Mouse (Mus musculus) lung, embryonic 15.5 days (tissue): ENCODE measurements around the gene Degs2. TPM values are rescaled to one million over a fixed set of nuclear protein-coding genes. Genes with fewer than 3 reads are reported as not detected.

Source experiments
- ATAC-seq: fragments of 200-750 bp; cut with Nextera tagmentation; 2 replicates; pipeline ENCODE4 v1.8.0; 2017; ENCODE audit warnings: moderate number of reproducible peaks, borderline replicate concordance; ENCODE audit not compliant: low FRiP score, low TSS enrichment; ENCODE audit errors: extremely low read depth
- H3K27ac ChIP-seq: fragments of 300-500 bp; sonication (generic); 2 replicates; pipeline ENCODE4 v1.5.1; 2015; ENCODE audit warnings: moderate library complexity, mild to moderate bottlenecking, inconsistent platforms
- H3K27me3 ChIP-seq: fragments of 300-500 bp; sonication (generic); 2 replicates; pipeline ENCODE4 v1.6.1; 2015; ENCODE audit warnings: inconsistent platforms
- H3K36me3 ChIP-seq: fragments of 300-500 bp; sonication (generic); 2 replicates; pipeline ENCODE4 v1.6.1; 2015; ENCODE audit warnings: inconsistent platforms
- H3K4me1 ChIP-seq: fragments of 300-500 bp; sonication (generic); 2 replicates; pipeline ENCODE4 v1.6.1; 2015; ENCODE audit warnings: inconsistent platforms
- H3K4me2 ChIP-seq: fragments of 300-500 bp; sonication (generic); 2 replicates; pipeline ENCODE4 v1.6.1; 2015; ENCODE audit warnings: inconsistent platforms, mild to moderate bottlenecking, moderate library complexity
- H3K4me3 ChIP-seq: fragments of 300-500 bp; sonication (generic); 2 replicates; pipeline ENCODE4 v1.5.1; 2015; ENCODE audit warnings: mild to moderate bottlenecking, inconsistent platforms
- H3K9ac ChIP-seq: fragments of 300-500 bp; sonication (generic); 2 replicates; pipeline ENCODE4 v1.6.1; 2015; ENCODE audit warnings: inconsistent platforms
- H3K9me3 ChIP-seq: fragments of 300-500 bp; sonication (generic); 2 replicates; pipeline ENCODE4 v1.6.1; 2016; ENCODE audit warnings: inconsistent platforms
- WGBS: fragments of 180-500 bp; shearing (Covaris S2); methylation state at CpG from one replicate; pipeline ENCODE4 v1.1.7; 2015; 5-methylcytosine and 5-hydroxymethylcytosine counted together
- polyA plus RNA-seq: library from polyadenylated mRNA; unstranded; fragments of >200 nt; fragmentation: Nextera tagmentation; extraction: Ambion mirVana; gene quantifications from 2 replicates; pipeline ENCODE4 v1.2.1, GENCODE M21; 2015

Gene Degs2
- polyA plus RNA-seq = 0.82 and 1.4 TPM in 2 replicates

- H3K4me1 ChIP-seq = peaks cover 5% of the 10 kb centered on the region; the same call in 1 of the 2 replicates
- WGBS = 1% methylated on average over 32 of the region's 32 CpGs
- H3K27me3 ChIP-seq = peaks cover 44% of the 10 kb centered on the region
- H3K9me3 ChIP-seq = no peaks in the 10 kb centered on the region
- ATAC-seq = peak; percentile 55
- H3K4me3 ChIP-seq = peak within 1 kb of the TSS; percentile 29
- H3K9ac ChIP-seq = peak within 1 kb of the TSS; percentile 13; the same call in 1 of the 2 replicates
- peak within 1 kb of the TSS; percentile 63 for H3K4me2 ChIP-seq
- no peak within 1 kb of the TSS for H3K27ac ChIP-seq
- H3K36me3 ChIP-seq = no peaks in the 10 kb centered on the region
Measured at GRCm38 (mm10) chr12:108702185-108702584, at the start of gene Degs2. TSS of gene Degs2 (minus strand) at chr12:108702315.

- Histone ChIP-seq H3K4me3 (no peak overlapping the region), H3K36me3 (no peaks in the 10 kb centered on the region), H3K9ac (no peak overlapping the region), H3K4me2 (no peak overlapping the region), H3K4me1 (no peaks in the 10 kb centered on the region), H3K27ac (no peak overlapping the region), H3K9me3 (no peaks in the 10 kb centered on the region), H3K27me3 (no peaks in the 10 kb centered on the region)
- ATAC-seq = no peak
- 46% methylated on average over 9 of the region's 9 CpGs for WGBS
Measured at GRCm38 (mm10) chr12:108751790-108752189, 49.7 kb upstream of the Degs2 start.

GRCm38 (mm10) chr12:108750226-108750625 is 48.1 kb upstream of the Degs2 start:
- H3K9me3 ChIP-seq = no peaks in the 10 kb centered on the region
- WGBS = 63% methylated on average over 3 of the region's 3 CpGs
- no peaks in the 10 kb centered on the region for H3K4me1 ChIP-seq
- no peaks in the 10 kb centered on the region for H3K27me3 ChIP-seq
- no peak overlapping the region for H3K4me2 ChIP-seq
- no peaks in the 10 kb centered on the region for H3K36me3 ChIP-seq
- H3K27ac ChIP-seq = no peak overlapping the region
- H3K9ac ChIP-seq = no peak overlapping the region
- ATAC-seq = no peak
- H3K4me3 ChIP-seq = no peak overlapping the region

- H3K4me1 ChIP-seq = no peaks in the 10 kb centered on the region
- H3K36me3 ChIP-seq = no peaks in the 10 kb centered on the region
- no peaks in the 10 kb centered on the region for H3K27me3 ChIP-seq
- no peaks in the 10 kb centered on the region for H3K9me3 ChIP-seq
- no peak overlapping the region for H3K9ac ChIP-seq
- no peak for ATAC-seq
- H3K4me3 ChIP-seq = no peak overlapping the region
- no peak overlapping the region for H3K4me2 ChIP-seq
- WGBS = 77% methylated on average over 9 of the region's 9 CpGs
- no peak overlapping the region for H3K27ac ChIP-seq
Measured at GRCm38 (mm10) chr12:108749454-108749853, 47.3 kb upstream of the Degs2 start.

- H3K4me2 ChIP-seq = no peak overlapping the region
- no peaks in the 10 kb centered on the region for H3K4me1 ChIP-seq
- whole genome bisulfite sequencing = 68% methylated on average over 6 of the region's 6 CpGs
- no peaks in the 10 kb centered on the region for H3K9me3 ChIP-seq
- H3K9ac ChIP-seq = no peak overlapping the region
- H3K27me3 ChIP-seq = no peaks in the 10 kb centered on the region
- no peak for ATAC-seq
- no peaks in the 10 kb centered on the region for H3K36me3 ChIP-seq
- H3K4me3 ChIP-seq = no peak overlapping the region
- H3K27ac ChIP-seq = no peak overlapping the region
Measured at GRCm38 (mm10) chr12:108749019-108749418, 46.9 kb upstream of the Degs2 start.

- no peak overlapping the region for H3K27ac ChIP-seq
- no peaks in the 10 kb centered on the region for H3K4me1 ChIP-seq
- H3K9ac ChIP-seq = no peak overlapping the region
- no peaks in the 10 kb centered on the region for H3K36me3 ChIP-seq
- H3K9me3 ChIP-seq = no peaks in the 10 kb centered on the region
- ATAC-seq = no peak
- H3K27me3 ChIP-seq = no peaks in the 10 kb centered on the region
- H3K4me2 ChIP-seq = no peak overlapping the region
- no peak overlapping the region for H3K4me3 ChIP-seq
Measured at GRCm38 (mm10) chr12:108745990-108746389, 43.9 kb upstream of the Degs2 start.

GRCm38 (mm10) chr12:108742241-108742640 is 40.1 kb upstream of the Degs2 start:
- Histone ChIP-seq H3K36me3 (no peaks in the 10 kb centered on the region), H3K4me3 (no peak overlapping the region), H3K4me1 (no peaks in the 10 kb centered on the region), H3K27me3 (no peaks in the 10 kb centered on the region), H3K4me2 (no peak overlapping the region), H3K27ac (no peak overlapping the region), H3K9me3 (no peaks in the 10 kb centered on the region), H3K9ac (no peak overlapping the region)
- ATAC-seq = no peak
- WGBS = 68% methylated on average over 4 of the region's 4 CpGs

GRCm38 (mm10) chr12:108741472-108741871 is 39.4 kb upstream of the Degs2 start:
- no peaks in the 10 kb centered on the region for H3K4me1 ChIP-seq
- no peak overlapping the region for H3K9ac ChIP-seq
- no peaks in the 10 kb centered on the region for H3K9me3 ChIP-seq
- no peaks in the 10 kb centered on the region for H3K27me3 ChIP-seq
- no peaks in the 10 kb centered on the region for H3K36me3 ChIP-seq
- H3K27ac ChIP-seq = no peak overlapping the region
- no peak for ATAC-seq
- H3K4me2 ChIP-seq = no peak overlapping the region
- 68% methylated on average over 2 of the region's 2 CpGs for WGBS
- no peak overlapping the region for H3K4me3 ChIP-seq

GRCm38 (mm10) chr12:108738745-108739144 is 36.6 kb upstream of the Degs2 start:
- Histone ChIP-seq H3K27me3 (no peaks in the 10 kb centered on the region), H3K36me3 (no peaks in the 10 kb centered on the region), H3K27ac (no peak overlapping the region), H3K4me2 (no peak overlapping the region), H3K4me1 (no peaks in the 10 kb centered on the region), H3K9ac (no peak overlapping the region), H3K9me3 (no peaks in the 10 kb centered on the region), H3K4me3 (no peak overlapping the region)
- WGBS = 90% methylated on average over 12 of the region's 12 CpGs
- no peak for ATAC-seq

- no peak overlapping the region for H3K4me2 ChIP-seq
- H3K9ac ChIP-seq = no peak overlapping the region
- no peaks in the 10 kb centered on the region for H3K4me1 ChIP-seq
- WGBS = 88% methylated on average over 7 of the region's 7 CpGs
- H3K27ac ChIP-seq = no peak overlapping the region
- no peaks in the 10 kb centered on the region for H3K27me3 ChIP-seq
- H3K9me3 ChIP-seq = no peaks in the 10 kb centered on the region
- no peaks in the 10 kb centered on the region for H3K36me3 ChIP-seq
- H3K4me3 ChIP-seq = no peak overlapping the region
- no peak for ATAC-seq
Measured at GRCm38 (mm10) chr12:108737838-108738237, 35.7 kb upstream of the Degs2 start.

- H3K27ac ChIP-seq = no peak overlapping the region
- 92% methylated on average over 2 of the region's 2 CpGs for WGBS
- no peak for ATAC-seq
- no peak overlapping the region for H3K9ac ChIP-seq
- no peaks in the 10 kb centered on the region for H3K36me3 ChIP-seq
- no peak overlapping the region for H3K4me3 ChIP-seq
- H3K9me3 ChIP-seq = no peaks in the 10 kb centered on the region
- H3K27me3 ChIP-seq = no peaks in the 10 kb centered on the region
- H3K4me1 ChIP-seq = no peaks in the 10 kb centered on the region
- H3K4me2 ChIP-seq = no peak overlapping the region
Measured at GRCm38 (mm10) chr12:108734386-108734785, 32.3 kb upstream of the Degs2 start.

GRCm38 (mm10) chr12:108723841-108724240 is 21.7 kb upstream of the Degs2 start:
- Histone ChIP-seq H3K36me3 (no peaks in the 10 kb centered on the region), H3K27me3 (no peaks in the 10 kb centered on the region), H3K9ac (no peak overlapping the region), H3K4me2 (no peak overlapping the region), H3K4me3 (no peak overlapping the region), H3K27ac (no peak overlapping the region), H3K4me1 (no peaks in the 10 kb centered on the region), H3K9me3 (no peaks in the 10 kb centered on the region)
- no peak for ATAC-seq
- 79% methylated on average over 3 of the region's 3 CpGs for WGBS

GRCm38 (mm10) chr12:108722464-108722863 is 20.3 kb upstream of the Degs2 start:
- H3K27ac ChIP-seq = no peak overlapping the region
- H3K9me3 ChIP-seq = no peaks in the 10 kb centered on the region
- no peak overlapping the region for H3K4me3 ChIP-seq
- H3K4me1 ChIP-seq = no peaks in the 10 kb centered on the region
- no peak for ATAC-seq
- no peaks in the 10 kb centered on the region for H3K36me3 ChIP-seq
- no peak overlapping the region for H3K9ac ChIP-seq
- H3K4me2 ChIP-seq = no peak overlapping the region
- 94% methylated on average over 4 of the region's 4 CpGs for WGBS
- H3K27me3 ChIP-seq = no peaks in the 10 kb centered on the region
